Mouse (Mus musculus) telencephalon, adult 2 months (tissue): ENCODE measurements around the gene Pck1.

Experiments used
- DNase-seq: peaks from one replicate; pipeline ENCODE4 v3.0.0-alpha.2; 2011; ENCODE audit warnings: low read depth, low spot score

Pck1 gene

DNA sequence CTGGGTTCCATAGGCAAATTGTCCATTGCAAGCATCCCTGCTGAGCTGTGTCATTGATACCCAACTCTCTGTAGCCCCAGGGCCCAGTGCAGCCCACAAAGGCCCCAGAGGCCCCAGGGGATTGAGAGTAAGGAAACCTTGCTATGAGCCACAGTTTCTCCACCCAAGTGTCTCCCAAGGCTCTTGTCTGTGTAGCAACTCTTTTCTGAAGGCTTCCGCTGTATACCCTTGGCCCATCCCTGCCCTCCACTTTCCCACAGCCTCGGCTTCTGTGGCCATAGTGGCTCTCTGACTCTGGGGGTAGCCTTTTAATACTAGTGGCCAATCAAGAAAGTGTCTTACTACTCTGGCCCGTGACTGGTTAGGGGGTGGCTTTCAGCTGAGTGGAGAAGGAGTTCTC is 50.9 kb downstream of the Pck1 start:
- DNase-seq = no peak

DNA sequence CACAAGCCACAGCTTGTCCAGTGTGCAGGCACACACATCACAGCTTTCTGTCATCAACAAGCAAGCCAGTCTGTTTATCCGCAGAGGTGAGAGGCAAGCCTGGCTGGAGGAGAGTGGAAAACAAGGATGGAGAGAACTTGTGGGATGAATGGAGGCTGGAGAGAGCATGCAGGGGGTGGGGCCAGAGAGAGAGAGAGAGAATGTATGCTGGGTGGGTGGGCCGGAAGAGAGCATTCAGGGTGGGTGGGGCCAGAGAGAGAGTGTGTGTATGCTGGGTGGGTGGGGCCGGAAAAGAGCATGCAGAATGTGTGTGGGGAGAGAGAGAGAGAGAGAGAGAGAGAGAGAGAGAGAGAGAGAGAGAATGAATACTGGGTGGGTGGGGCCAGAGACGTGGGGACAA is 51.8 kb downstream of the Pck1 start:
- DNase-seq = no peak

DNA sequence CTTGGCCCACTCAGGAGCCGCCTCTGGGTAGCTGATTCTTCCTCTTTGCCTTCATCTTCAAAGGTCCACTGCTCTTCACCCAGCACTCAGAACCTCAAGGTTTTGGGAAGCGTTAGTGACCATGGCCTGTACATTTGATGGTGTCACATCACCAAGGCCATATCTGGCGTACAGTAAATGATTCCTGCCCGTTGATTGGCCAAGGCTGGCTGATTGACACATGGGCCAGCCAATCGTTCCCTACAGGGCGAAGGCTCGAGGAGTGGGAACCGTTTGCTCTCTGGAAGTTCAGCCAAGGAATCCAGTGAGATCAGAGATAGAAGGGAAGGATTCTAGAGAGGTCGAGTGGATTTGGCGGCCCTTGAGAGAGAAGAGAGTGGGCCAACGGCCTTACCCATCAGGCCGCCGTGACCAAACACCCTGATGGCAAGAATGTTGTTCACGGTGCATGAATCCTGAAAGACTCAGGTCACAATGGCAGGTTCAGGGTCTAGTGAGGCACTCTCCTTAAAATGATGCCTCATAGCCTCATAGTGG is 52.8 kb downstream of the Pck1 start:
- no peak for DNase-seq

DNA sequence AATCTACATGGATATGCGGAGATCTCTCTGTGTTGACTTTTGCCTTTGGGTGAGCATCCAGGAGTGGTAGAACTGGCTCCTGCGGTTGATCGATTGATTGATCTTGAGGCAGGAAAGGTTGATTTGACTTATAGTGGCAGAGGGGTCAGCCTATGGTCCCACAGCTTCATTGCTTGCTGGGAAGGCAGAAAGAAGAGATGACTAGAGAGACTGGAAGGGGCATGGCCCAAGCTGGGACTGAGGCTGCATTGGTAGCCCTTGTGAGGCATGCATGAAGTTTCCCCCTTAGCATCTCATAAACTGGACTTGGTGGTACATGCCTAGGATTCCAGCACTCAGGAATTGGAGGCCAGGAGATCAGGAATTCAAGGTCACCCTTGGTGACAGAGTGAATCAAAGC is 54.2 kb downstream of the Pck1 start:
- DNase-seq = no peak
